Mouse (Mus musculus) induced T-regulatory cell, adult 2 months (primary cell): ENCODE data around the gene Nppc.

Source experiments
- DNase-seq: peaks from one replicate; pipeline ENCODE4 v3.0.0-alpha.2; 2012; ENCODE audit warnings: low read depth

The Nppc gene

GRCm38 (mm10) chr1:86670279-86671038 is at the start of gene Nppc:
Gene Nppc, minus strand, starts transcription at chr1:86670571.
- peak; percentile 34 for DNase-seq

- no peak for DNase-seq
These were observed 49.0 kb upstream of the Nppc start for GRCm38 (mm10) chr1:86719391-86719790.

DNA sequence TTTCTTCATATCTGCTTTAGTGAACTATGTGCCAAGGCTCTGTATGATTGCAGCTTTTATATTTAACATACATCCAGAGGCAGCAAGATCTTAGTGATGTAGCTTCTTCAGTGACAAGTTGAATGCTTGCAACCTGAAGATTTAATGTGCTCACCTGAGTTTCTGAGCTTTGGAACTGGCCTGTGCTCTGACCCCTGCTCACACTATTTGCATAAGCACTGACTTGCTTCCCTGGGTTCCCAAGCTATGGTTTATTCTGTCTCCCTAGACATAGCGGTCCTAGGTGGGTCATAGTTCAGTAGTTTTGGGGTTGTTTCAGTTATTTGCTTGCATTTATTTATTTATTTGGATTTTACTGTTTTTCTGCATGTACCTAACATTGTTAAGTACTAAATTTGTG is 47.8 kb upstream of the Nppc start:
- no peak for DNase-seq

DNA sequence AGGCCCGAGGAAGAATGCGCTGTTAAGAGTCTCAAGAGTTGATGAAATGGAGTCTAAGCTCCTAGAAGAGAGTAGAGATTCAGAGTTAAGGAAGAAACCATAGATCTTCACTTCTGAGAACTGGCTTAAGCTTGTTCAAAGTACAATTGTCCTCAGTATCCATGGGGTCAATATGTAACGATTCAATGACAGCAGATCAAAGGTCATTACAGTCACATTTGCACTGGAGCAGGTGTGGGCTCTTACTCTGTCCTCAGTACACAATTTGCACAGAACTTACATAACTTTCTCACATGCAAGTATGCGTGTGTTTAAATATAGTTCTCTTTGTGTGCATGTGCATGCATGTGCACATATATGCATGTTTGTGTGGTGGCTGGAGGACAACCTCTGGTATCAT is 42.7 kb upstream of the Nppc start:
- no peak for DNase-seq

DNA sequence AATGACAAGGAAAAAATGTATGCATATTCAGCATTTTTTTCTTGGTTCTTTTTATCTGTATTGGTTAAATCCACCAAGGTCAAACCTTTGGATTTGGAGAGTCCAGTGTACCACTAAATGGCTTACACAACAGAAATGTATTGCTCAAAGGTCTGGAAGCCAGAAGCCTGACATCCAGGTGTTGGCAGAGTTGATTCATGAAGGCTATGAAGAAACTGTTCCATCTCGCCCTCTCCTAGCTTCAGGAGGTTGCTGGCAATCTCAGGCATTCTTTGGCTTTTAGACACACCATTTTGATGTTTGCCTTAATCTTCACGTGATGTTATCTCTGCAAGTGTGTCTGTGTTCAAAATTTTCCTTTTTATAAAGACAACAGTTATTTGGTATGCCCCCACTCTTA is 41.7 kb upstream of the Nppc start:
- DNase-seq = no peak

DNA sequence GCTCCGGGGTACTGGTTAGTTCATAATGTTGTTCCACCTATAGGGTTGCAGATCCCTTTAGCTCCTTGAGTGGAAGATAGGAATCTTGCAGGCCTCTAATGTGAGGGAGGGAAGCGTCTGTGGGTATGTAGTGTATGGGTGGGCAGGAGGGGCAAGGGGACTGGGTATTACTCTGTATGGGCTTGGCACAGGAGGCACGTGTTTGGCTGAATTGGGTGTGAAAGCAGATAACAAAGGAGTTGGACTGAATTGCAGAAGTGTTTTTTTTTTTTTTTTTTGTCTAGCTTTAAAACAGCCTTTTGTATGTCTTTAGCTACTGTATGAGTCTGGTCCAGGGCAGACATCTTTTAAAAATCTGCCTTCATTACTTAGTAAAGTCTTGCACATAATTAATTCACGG is 39.2 kb upstream of the Nppc start:
- DNase-seq = no peak

GRCm38 (mm10) chr1:86705461-86705860 is 35.1 kb upstream of the Nppc start:
- DNase-seq = no peak

GRCm38 (mm10) chr1:86703965-86704326 is 33.6 kb upstream of the Nppc start:
- no peak for DNase-seq

GRCm38 (mm10) chr1:86703300-86703964 is 33.1 kb upstream of the Nppc start, which contains the start of gene Dis3l2:
Gene Dis3l2, plus strand, starts transcription at chr1:86703808.
- DNase-seq = peak; percentile 86

DNA sequence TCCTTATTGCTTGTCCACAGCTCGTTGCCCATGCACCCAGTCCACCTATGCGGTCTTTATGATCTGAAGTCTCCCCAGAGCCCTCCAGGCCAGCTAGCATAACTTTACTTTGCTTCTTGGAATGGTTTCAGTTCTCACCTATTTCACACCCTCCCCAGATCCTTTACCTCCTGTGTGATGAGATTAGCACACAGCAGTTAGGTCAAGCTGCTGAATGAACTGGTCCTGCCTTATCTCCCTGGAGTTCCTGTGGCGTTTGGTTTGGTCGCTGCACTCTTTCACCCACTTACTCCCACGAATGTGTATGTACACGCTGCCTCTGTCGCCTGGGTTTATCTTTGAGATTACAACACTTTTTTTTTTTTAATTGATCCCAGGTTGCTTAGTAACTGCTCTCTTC is 30.0 kb upstream of the Nppc start:
- DNase-seq = no peak

GRCm38 (mm10) chr1:86699346-86700136 is 29.2 kb upstream of the Nppc start:
- peak; percentile 35 for DNase-seq

GRCm38 (mm10) chr1:86698721-86699120 is 28.4 kb upstream of the Nppc start:
- DNase-seq = peak; percentile 36

GRCm38 (mm10) chr1:86696948-86697347 is 26.6 kb upstream of the Nppc start:
- peak; percentile 24 for DNase-seq

- DNase-seq = no peak
These were observed 20.7 kb upstream of the Nppc start for GRCm38 (mm10) chr1:86691027-86691426.

GRCm38 (mm10) chr1:86687236-86687635 is 16.9 kb upstream of the Nppc start:
- no peak for DNase-seq

DNA sequence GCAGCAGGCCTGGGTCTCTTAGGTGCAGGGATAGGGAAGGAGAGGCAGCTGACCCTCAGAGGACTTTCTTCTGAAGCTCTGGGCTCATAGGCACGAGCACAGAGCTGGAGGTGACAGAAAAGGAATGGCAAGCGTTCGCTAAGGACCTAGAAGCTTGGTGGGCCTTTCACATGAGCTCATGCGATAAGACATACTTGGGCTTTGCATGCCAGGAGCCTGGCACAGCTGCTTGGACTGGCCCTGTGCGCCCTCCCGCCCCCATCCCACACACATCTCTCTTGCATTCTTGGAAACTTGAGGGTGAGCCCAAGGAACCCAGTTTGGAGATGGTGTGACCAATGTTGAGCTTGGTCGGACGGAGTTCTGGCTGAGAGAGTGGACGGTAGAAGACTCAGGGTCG is 8.3 kb upstream of the Nppc start:
- no peak for DNase-seq

DNA sequence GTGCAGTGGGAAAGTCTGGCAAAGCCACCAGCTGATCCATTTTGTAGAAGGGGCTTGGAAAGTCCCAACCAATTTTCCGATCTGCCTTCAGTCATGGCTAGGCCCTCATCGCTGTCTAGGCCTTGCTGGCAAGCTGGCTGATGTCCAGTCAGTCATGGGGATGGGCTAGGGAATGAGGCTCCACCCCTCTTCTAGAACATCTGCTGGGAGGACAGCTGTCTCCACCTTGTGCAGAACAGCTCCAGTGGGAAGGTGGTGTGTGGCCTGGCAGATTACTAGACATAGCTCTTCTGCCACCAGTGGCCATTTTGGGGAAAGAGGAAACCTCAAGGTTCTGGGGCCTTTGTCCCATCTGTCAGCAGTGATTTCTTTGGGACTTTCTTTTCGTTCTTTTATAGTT is 7.3 kb upstream of the Nppc start:
- DNase-seq = no peak

DNA sequence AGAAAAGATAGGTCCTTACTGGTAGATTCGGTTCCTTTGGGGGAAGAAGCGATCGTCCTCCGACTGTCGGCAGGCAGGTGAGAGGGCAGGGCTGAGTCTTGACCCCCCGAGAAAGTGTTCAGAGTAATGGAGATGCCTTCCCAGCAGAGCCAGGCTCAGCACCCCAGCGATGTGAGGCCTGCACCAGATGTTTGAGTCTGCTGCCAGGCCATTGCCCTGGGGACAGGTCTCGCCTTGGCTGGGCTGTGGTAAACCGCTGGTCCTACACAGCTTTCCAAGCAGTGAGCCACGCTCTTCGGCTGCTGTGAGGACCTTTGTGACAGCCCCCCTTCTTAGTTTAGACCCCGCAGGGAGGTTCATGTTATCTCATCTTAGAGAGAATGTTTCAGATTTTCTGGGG is 4.8 kb upstream of the Nppc start:
- DNase-seq = no peak

DNA sequence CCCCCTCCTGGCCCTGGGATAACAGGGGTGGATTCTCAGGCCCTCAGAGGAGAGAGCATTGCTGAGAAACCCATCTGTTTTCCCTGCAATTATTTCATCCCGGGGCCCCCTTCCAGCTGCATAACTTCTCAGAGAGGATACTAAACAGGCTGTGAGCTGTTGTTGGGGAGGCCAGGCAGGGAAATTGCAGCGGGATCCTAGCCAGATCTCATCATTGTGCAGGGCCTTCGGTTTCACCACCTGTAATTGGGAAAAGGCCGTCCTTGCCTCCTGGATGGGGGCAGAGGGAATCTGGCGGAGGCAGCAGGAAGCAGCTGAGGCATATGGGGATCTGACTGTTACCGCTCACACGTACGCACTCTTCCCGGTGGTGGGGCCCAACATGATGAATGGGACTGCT is 4.0 kb upstream of the Nppc start:
- no peak for DNase-seq

GRCm38 (mm10) chr1:86669552-86670273 is 658 bp downstream of the Nppc start:
- DNase-seq = peak; percentile 44

DNA sequence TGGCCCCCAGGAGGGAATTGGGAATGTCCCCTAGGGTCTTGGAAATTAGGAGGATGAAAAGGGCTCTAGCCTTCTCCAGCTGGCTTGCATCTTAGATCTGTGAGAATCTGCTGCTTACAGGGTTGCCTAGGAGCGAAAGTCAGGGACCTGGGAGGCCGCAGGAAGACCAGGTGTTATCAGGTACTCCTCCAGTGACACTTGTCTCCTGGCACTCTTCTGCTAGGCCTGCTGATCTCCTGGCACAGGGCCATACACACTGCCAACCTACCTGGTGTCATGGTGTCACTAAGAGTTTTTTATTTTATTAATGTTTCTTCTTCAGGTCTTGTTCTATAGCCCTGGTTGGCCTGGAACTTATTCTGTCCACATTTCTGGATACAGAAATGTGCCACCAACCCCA is 5.3 kb downstream of the Nppc start:
- DNase-seq = no peak

GRCm38 (mm10) chr1:86657071-86657470 is 13.3 kb downstream of the Nppc start:
- DNase-seq = no peak
